Mouse (Mus musculus): ENCODE results near the gene Ttc7.

- TF ChIP-seq CTCF (IDR thresholded peaks at IDR 0.05; ENCODE audit: insufficient read depth, low read depth, low read length): no peak
- TF ChIP-seq POLR2A (IDR thresholded peaks at IDR 0.05; ENCODE audit: insufficient read depth, low read depth, low read length): no peak
Observed at GRCm38 (mm10) chr17:87315891-87316763, 33.4 kb downstream of the Ttc7 start.

Measured in olfactory bulb, adult 2 months (tissue).